Mouse (Mus musculus): Measurements from ENCODE around the gene Trappc4. TPM values are rescaled to one million over a fixed set of nuclear protein-coding genes. Genes with fewer than 3 reads are reported as not detected.
"Not testable (repeated sequence)": the region's sequence is repeated elsewhere in the genome, so short reads cannot be mapped to it uniquely, and the experiment has no call there.

Trappc4 gene
- polyA plus RNA-seq, 2 experiments: 85.7 to 127 TPM

GRCm38 (mm10) chr9:44440961-44441360 is 33.6 kb upstream of the Trappc4 start, which contains the start of gene Foxr1:
TSS of gene Foxr1 (minus strand) at chr9:44441136.
- no peak for ATAC-seq (ENCODE audit: low FRiP score, low read depth)
- no peak within 1 kb of the TSS for H3K4me3 ChIP-seq (replicated peaks; ENCODE audit: low read length)
- H3K27me3 ChIP-seq (ENCODE audit: control insufficient read depth, insufficient read depth, low read length): no peaks in the 10 kb centered on the region
- no peak for DNase-seq (ENCODE audit: low spot score)
- no peak for TF ChIP-seq POLR2A (IDR thresholded peaks at IDR 0.05; ENCODE audit: borderline replicate concordance, extremely low read depth, insufficient read depth, insufficient read length)
- no peak within 1 kb of the TSS for H3K4me2 ChIP-seq (replicated peaks; ENCODE audit: low read depth, low read length, severe bottlenecking)
- 81% methylated on average over 19 of the region's 19 CpGs for WGBS
- H3K9me3 ChIP-seq (ENCODE audit: control insufficient read depth, low read length): no peaks in the 10 kb centered on the region
- H3K27ac ChIP-seq (replicated peaks; ENCODE audit: low read depth, low read length): no peak within 1 kb of the TSS
- H3K9ac ChIP-seq (ENCODE audit: low read depth, low read length, severe bottlenecking): no peak within 1 kb of the TSS
- no peaks in the 10 kb centered on the region for H3K4me1 ChIP-seq (ENCODE audit: control insufficient read depth, insufficient read depth, low read length)
- no peaks in the 10 kb centered on the region for H3K36me3 ChIP-seq (ENCODE audit: control insufficient read depth, insufficient read depth, low read length)

GRCm38 (mm10) chr9:44435747-44436146 is 28.3 kb upstream of the Trappc4 start:
- Histone ChIP-seq H3K4me3 (replicated peaks; ENCODE audit: low read length) (no peak overlapping the region), H3K9ac (ENCODE audit: low read depth, low read length, severe bottlenecking) (no peak overlapping the region), H3K4me2 (replicated peaks; ENCODE audit: low read depth, low read length, severe bottlenecking) (no peak overlapping the region), H3K27me3 (ENCODE audit: control insufficient read depth, insufficient read depth, low read length) (no peaks in the 10 kb centered on the region), H3K36me3 (ENCODE audit: control insufficient read depth, insufficient read depth, low read length) (no peaks in the 10 kb centered on the region), H3K9me3 (ENCODE audit: control insufficient read depth, low read length) (no peaks in the 10 kb centered on the region), H3K27ac (replicated peaks; ENCODE audit: low read depth, low read length) (no peak overlapping the region), H3K4me1 (ENCODE audit: control insufficient read depth, insufficient read depth, low read length) (peaks cover 7% of the 10 kb centered on the region)
- WGBS: 62% methylated on average over 6 of the region's 6 CpGs
- DNase-seq (ENCODE audit: low spot score) (no peak), ATAC-seq (ENCODE audit: low FRiP score, low read depth) (no peak)
- TF ChIP-seq POLR2A (IDR thresholded peaks at IDR 0.05; ENCODE audit: borderline replicate concordance, extremely low read depth, insufficient read depth, insufficient read length): no peak

- ATAC-seq (ENCODE audit: low FRiP score, low read depth) (no peak), DNase-seq (ENCODE audit: low spot score) (no peak)
- Histone ChIP-seq H3K4me2 (replicated peaks; ENCODE audit: low read depth, low read length, severe bottlenecking) (no peak overlapping the region), H3K4me1 (ENCODE audit: control insufficient read depth, insufficient read depth, low read length) (peaks cover 7% of the 10 kb centered on the region), H3K36me3 (ENCODE audit: control insufficient read depth, insufficient read depth, low read length) (no peaks in the 10 kb centered on the region), H3K9me3 (ENCODE audit: control insufficient read depth, low read length) (no peaks in the 10 kb centered on the region), H3K27me3 (ENCODE audit: control insufficient read depth, insufficient read depth, low read length) (no peaks in the 10 kb centered on the region), H3K9ac (ENCODE audit: low read depth, low read length, severe bottlenecking) (no peak overlapping the region), H3K27ac (replicated peaks; ENCODE audit: low read depth, low read length) (no peak overlapping the region), H3K4me3 (replicated peaks; ENCODE audit: low read length) (no peak overlapping the region)
- TF ChIP-seq POLR2A (IDR thresholded peaks at IDR 0.05; ENCODE audit: borderline replicate concordance, extremely low read depth, insufficient read depth, insufficient read length): no peak
- 39% methylated on average over 4 of the region's 5 CpGs for WGBS
Measured at GRCm38 (mm10) chr9:44432577-44433185, 25.3 kb upstream of the Trappc4 start.

GRCm38 (mm10) chr9:44423576-44423975 is 16.2 kb upstream of the Trappc4 start:
- Histone ChIP-seq H3K36me3 (ENCODE audit: control insufficient read depth, insufficient read depth, low read length) (no peaks in the 10 kb centered on the region), H3K9me3 (ENCODE audit: control insufficient read depth, low read length) (no peaks in the 10 kb centered on the region), H3K27me3 (ENCODE audit: control insufficient read depth, insufficient read depth, low read length) (no peaks in the 10 kb centered on the region), H3K4me3 (replicated peaks; ENCODE audit: low read length) (no peak overlapping the region), H3K4me1 (ENCODE audit: control insufficient read depth, insufficient read depth, low read length) (no peaks in the 10 kb centered on the region), H3K4me2 (replicated peaks; ENCODE audit: low read depth, low read length, severe bottlenecking) (no peak overlapping the region), H3K9ac (ENCODE audit: low read depth, low read length, severe bottlenecking) (no peak overlapping the region), H3K27ac (replicated peaks; ENCODE audit: low read depth, low read length) (no peak overlapping the region)
- 89% methylated on average over 4 of the region's 4 CpGs for WGBS
- no peak for TF ChIP-seq POLR2A (IDR thresholded peaks at IDR 0.05; ENCODE audit: borderline replicate concordance, extremely low read depth, insufficient read depth, insufficient read length)
- DNase-seq (ENCODE audit: low spot score) (no peak), ATAC-seq (ENCODE audit: low FRiP score, low read depth) (no peak)

- Histone ChIP-seq H3K27me3 (ENCODE audit: control insufficient read depth, insufficient read depth, low read length) (no peaks in the 10 kb centered on the region), H3K4me1 (ENCODE audit: control insufficient read depth, insufficient read depth, low read length) (peaks cover 5% of the 10 kb centered on the region), H3K27ac (replicated peaks; ENCODE audit: low read depth, low read length) (no peak overlapping the region), H3K9me3 (ENCODE audit: control insufficient read depth, low read length) (no peaks in the 10 kb centered on the region), H3K36me3 (ENCODE audit: control insufficient read depth, insufficient read depth, low read length) (no peaks in the 10 kb centered on the region; the same call in 1 of the 2 replicates), H3K4me3 (replicated peaks; ENCODE audit: low read length) (no peak overlapping the region), H3K9ac (ENCODE audit: low read depth, low read length, severe bottlenecking) (no peak overlapping the region), H3K4me2 (replicated peaks; ENCODE audit: low read depth, low read length, severe bottlenecking) (no peak overlapping the region)
- TF ChIP-seq POLR2A (IDR thresholded peaks at IDR 0.05; ENCODE audit: borderline replicate concordance, extremely low read depth, insufficient read depth, insufficient read length): no peak
- DNase-seq (ENCODE audit: low spot score) (no peak), ATAC-seq (ENCODE audit: low FRiP score, low read depth) (no peak)
- 76% methylated on average over 5 of the region's 5 CpGs for WGBS
Measured at GRCm38 (mm10) chr9:44420280-44420898, 13.0 kb upstream of the Trappc4 start.

GRCm38 (mm10) chr9:44419730-44420129 is 12.3 kb upstream of the Trappc4 start:
- not testable (repeated sequence) for H3K9me3 ChIP-seq (ENCODE audit: control insufficient read depth, low read length); ATAC-seq (ENCODE audit: low FRiP score, low read depth)

More at GRCm38 (mm10) chr9:44419730-44420129, 12.3 kb upstream of the Trappc4 start:
- not testable (repeated sequence) for H3K4me3 ChIP-seq (replicated peaks; ENCODE audit: low read length); H3K36me3 ChIP-seq (ENCODE audit: control insufficient read depth, insufficient read depth, low read length); H3K4me2 ChIP-seq (replicated peaks; ENCODE audit: low read depth, low read length, severe bottlenecking); H3K27me3 ChIP-seq (ENCODE audit: control insufficient read depth, insufficient read depth, low read length); H3K27ac ChIP-seq (replicated peaks; ENCODE audit: low read depth, low read length); H3K4me1 ChIP-seq (ENCODE audit: control insufficient read depth, insufficient read depth, low read length); DNase-seq (ENCODE audit: low spot score); H3K9ac ChIP-seq (ENCODE audit: low read depth, low read length, severe bottlenecking)
- WGBS: 97% methylated on average over 9 of the region's 9 CpGs
